Mouse (Mus musculus) megakaryocyte, embryonic 14.5 days (primary cell): ENCODE data around the gene Acsm2.

Experiments used
- FLI1 ChIP-seq: IDR thresholded peaks from 2 replicates; pipeline ENCODE4 v1.6.1; 2012; ENCODE audit warnings: low read length, inconsistent platforms, mixed read lengths
- GATA1 ChIP-seq: IDR thresholded peaks from 3 replicates; pipeline ENCODE4 v1.6.1; 2012; ENCODE audit warnings: mixed read lengths, low read length, inconsistent platforms, borderline replicate concordance

- TF ChIP-seq GATA1: no peak
- no peak for TF ChIP-seq FLI1
Measured at GRCm38 (mm10) chr7:119534389-119534788, 19.8 kb upstream of the Acsm2 start.
